Mouse (Mus musculus) right cerebral cortex, postnatal 14 days (tissue): Measurements from ENCODE around the gene Tesc.
A peak's percentile ranks its signal among the peaks of the same experiment; 100 is the strongest.

ENCODE experiments used
- DNase-seq: peaks from one replicate; pipeline ENCODE4 v3.0.0; 2022

Gene Tesc

DNA sequence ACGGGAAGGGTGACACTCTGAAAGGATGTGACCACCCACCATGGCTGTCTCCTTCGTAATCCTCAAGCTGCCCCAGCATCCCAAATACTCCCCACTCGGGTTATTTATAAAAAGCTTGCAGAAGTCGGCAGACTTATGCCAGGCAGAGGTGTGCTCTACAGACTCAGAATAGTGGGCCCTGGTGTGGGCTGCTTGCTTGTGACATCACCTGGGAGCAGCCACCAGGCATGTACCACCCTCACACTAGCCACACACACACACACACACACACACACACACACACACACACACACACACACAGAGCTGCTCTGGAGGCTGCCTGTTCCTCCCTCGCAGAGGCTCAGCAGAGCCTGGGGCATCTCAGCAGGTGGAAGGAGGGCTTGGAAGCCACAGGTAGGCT lies 10.0 kb upstream of the Tesc start:
- DNase-seq = no peak

DNA sequence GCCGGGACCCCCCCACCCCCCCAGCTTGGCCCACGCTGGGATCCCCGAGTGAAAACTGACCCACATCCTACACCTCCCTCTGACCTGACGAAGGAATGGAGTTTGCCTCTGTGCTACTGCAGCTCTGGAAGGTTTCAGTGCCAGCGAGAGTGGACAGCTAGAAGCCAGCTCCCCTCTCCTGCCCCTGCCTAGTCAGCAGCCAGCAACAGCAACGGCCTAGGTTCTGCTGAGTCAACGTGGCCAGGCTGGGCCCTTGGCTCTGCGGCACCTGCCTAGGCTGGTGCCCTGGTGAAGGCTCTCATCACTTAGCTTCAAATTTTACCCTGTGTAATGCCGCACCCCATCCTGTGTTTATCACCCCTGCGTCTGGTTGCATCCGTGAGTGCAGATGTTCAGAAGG lies 7.6 kb upstream of the Tesc start:
- no peak for DNase-seq

GRCm38 (mm10) chr5:118023053-118023452 lies 4.5 kb upstream of the Tesc start:
- no peak for DNase-seq

DNA sequence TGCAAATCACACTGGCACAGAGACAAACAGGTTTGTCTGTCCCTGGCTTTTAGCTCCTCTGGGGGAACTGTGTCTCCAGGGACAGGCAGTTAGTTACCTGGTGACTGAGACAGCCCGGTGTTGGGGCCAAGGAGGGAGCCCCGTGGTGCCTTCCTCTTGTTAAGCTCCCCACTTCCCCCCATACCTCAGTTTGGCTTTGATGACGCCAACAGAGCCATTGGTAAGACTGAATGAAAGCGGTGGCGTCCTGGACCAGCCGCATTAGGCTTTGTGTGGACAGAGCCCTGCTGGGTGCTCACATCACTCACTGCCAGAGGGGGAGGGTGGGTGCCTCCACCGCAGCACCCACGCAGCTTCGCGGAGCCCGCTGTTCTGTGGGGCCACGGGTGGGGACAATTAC lies 1.7 kb upstream of the Tesc start:
- DNase-seq = no peak

- DNase-seq = no peak
These were observed 1.2 kb upstream of the Tesc start for GRCm38 (mm10) chr5:118026343-118026742.

- DNase-seq = no peak
These were observed 344 bp upstream of the Tesc start for GRCm38 (mm10) chr5:118027101-118027697.

- DNase-seq = no peak
These were observed 870 bp downstream of the Tesc start for GRCm38 (mm10) chr5:118028191-118029034.

- no peak for DNase-seq
These were observed 1.5 kb downstream of the Tesc start for GRCm38 (mm10) chr5:118029035-118029408.

GRCm38 (mm10) chr5:118029420-118029819 lies 1.9 kb downstream of the Tesc start:
- peak; percentile 68 for DNase-seq

DNA sequence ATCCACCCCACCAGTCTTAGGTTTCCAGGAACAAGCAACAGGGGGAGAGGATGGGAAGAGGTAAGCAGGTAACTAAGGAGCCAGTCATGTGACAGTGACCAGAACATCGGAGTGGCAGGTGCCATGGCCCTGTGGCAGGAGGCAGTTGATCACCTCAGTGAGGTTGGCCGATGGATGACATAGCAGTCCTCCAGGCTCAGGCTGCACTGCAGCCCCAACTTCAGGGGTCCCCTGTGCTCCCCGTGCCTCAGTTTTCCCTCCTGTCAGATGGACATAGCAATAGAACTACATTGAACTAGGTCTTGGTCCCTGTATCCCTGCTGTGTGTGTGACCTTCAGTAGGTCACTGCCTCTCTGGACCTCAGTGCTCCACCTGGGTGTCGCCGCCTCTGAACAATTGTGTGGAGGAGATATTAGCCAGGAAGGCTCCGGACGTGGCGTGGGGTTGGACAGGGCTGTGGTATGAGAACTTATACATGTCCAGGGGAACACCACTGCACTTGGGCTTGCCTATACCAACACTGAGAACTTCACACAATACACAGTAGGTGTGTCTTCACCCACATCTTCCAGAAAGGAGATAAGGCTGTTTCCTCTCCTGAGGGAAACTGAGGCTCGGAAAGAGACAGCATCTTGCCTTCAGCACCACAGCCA lies 2.6 kb downstream of the Tesc start:
- no peak for DNase-seq

DNA sequence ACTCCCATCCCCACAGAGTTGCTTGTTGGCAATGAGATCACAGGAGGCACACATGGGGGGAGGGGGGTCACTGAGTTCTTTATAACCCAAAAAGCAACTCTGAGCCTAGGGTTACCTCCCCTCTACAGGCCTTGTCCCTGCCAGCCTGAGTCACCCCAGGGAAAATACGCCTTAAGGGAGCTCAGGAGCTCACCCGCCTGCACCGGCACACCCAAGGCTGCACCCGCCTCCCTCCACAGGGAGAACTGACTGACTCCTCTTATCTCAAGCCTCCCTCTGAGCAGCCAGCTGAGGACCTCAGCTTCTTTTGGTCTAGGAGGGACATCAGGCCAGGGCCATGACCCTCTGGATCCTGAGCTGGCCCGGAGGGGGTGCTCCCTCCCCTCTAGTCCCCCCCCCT lies 3.5 kb downstream of the Tesc start:
- DNase-seq = no peak

DNA sequence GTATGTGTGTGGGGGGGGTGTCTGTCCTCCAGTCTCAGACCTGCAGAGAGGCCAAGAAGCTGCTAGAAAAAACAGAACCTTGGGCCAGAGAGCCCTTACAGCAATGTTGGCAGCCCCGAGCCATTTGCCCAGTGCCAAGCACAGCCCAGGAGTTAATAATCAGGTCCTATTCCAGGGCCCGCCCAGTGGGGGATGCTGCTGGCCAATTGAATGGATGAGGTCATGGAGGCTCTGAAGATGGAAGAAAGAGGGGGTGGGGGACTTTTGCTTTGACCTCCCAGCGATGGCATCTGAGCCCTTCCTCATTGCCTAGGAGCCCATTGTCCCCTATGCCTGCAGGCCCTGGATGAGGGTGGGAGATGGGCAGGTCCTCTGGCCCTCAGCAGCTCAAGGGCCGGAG lies 4.0 kb downstream of the Tesc start:
- DNase-seq = no peak

DNA sequence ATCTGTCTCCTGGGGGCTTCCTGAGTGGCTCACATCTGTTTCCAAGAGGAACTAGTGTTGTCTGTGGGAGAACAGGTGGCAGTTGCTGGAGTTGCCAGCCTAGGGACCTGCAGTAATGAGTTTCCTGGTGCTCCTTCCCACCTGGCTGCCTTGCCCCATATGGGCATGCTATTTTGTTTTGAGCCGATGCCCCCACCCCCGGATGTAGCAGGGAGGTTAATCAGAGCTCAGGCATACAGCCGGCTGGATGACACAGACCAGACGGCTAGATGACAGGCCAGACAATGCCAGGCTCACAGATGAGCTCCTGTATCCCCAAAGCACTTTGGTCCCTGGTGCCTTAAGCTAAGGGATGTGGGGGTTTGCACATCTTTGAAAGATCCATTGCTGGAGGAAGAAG lies 5.8 kb downstream of the Tesc start:
- no peak for DNase-seq

- no peak for DNase-seq
These were observed 6.2 kb downstream of the Tesc start for GRCm38 (mm10) chr5:118033740-118034139.

DNA sequence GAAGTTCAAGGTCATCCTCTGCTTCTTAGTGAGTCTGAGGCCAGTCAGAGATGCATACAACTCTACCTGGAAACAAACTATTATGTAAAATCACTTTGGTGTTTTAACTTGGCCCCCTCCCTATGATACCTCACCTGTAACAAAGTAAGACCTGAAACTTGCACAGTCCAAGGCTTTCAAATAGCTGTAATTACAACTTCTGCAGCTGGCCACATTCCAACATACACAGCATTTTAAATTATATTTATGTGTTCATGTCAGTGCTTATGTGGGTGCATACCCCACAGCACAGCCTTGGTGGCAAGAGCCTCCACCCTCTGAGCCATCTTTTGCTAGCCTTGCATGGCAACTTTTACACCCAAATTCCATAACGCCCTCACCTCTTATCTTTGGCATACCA lies 7.1 kb downstream of the Tesc start:
- no peak for DNase-seq

DNA sequence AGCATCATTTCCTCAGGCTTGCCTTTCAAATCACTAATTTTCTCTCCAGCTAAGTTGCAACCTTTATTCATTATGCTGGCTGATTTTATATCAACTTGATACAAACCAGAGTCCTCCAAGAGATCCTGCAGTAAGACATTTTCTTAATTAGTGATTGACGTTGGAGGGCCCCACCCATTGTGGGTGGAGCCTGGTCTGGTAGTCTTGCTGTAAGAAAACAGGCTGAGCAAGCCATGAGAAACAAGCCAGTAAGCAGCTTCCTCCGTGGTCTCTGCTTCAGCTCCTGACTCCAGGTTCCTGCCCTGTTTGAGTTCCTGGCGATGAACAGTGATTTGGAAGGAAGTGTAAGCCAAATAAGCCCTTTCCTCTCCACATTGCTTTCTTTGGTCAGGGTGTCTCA lies 8.2 kb downstream of the Tesc start:
- DNase-seq = no peak

- DNase-seq = no peak
These were observed 9.6 kb downstream of the Tesc start for GRCm38 (mm10) chr5:118036888-118037797.

GRCm38 (mm10) chr5:118037798-118038484 lies 10.4 kb downstream of the Tesc start:
- no peak for DNase-seq

DNA sequence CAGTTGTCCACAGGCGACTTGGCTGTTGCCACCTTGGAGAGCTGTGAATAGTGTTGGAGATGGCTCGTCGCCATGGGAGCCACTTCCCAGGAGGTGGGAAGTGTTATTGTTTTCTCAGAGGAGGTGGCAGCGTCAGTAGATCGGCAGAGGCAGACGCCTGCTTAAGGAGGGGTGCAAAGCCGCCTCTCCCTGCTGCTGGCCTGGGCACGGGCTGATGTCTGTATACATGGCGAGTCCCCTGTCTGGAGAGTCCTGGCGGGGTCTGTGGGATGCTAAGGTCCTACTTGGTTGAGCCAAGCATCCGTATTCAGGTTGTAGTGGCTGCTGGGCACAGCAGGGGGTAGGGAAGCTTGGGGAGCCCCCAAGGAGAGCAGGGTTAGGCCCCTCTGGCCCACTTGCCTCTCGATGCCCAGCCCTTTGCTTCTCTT lies 11.7 kb downstream of the Tesc start:
- no peak for DNase-seq

GRCm38 (mm10) chr5:118042599-118042998 lies 15.1 kb downstream of the Tesc start:
- DNase-seq = no peak

DNA sequence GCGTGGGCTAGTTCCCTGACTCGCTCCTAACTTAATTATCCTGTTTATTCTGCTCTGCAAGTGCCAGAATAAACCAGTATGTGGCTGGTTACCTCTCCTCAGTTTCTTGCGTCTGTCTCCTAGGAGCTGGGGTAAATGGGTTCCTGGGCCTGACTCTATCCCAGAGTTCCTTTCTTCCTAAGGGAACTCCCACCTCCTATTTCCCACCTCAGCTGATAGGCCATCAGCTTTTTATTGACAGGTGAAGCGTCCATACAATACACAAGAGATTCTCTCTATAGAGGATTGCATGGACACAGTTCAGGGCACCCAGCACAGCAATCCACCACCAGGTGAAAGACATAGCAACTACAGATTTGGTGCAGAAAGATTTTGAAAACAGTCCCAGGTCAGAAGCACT lies 16.2 kb downstream of the Tesc start:
- no peak for DNase-seq

DNA sequence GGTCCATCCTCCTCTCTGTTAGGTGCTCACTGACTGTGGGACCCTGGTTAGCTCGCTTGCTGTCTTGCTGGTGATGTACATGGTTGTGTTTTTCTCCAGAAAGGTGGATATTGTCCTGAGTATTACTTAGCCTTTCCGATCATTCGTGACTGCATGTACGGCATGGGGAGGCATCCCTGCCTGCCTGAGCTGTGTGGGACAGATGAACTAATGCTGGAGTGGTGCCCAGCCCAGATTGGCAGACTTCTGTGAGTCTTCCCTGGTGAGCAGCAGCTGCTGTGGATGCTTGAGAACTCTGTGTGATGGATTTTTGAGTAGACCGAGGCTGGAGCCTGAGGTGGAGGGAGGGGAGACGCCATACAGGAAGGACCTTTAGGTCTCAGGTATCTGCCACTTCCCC lies 17.4 kb downstream of the Tesc start:
- peak; percentile 57 for DNase-seq

DNA sequence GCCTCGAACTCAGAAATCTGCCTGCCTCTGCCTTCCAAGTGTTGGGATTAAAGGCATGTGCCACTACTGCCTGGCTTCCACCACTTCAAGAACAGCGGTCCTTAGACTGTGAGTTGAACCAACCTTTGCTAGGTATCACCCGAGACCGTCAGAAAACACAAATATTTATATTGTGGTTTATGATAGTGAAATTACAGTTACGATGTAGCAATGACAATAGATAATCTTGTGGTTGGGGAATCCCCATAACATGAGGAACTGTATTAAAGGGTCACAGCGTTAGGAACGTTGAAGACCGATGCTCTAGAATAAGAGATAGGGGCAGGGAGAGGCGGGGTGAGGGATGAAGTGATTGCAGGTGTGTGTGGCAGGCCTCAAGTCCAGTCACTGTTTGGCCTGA lies 17.8 kb downstream of the Tesc start:
- DNase-seq = no peak
